Mouse (Mus musculus) small intestine, adult 2 months (tissue): Measurements from ENCODE around the gene Cd163l1.

Source experiments
- CTCF ChIP-seq: fragments of 200-500 bp; IDR thresholded peaks from 2 replicates; pipeline ENCODE4 v1.5.1; 2012; ENCODE audit warnings: low read depth, mild to moderate bottlenecking, control low read depth, inconsistent platforms, low read length, moderate library complexity, mixed read lengths; ENCODE audit not compliant: insufficient replicate concordance, insufficient read length; ENCODE audit errors: extremely low read depth
- POLR2A ChIP-seq: fragments of 200-500 bp; IDR thresholded peaks from 2 replicates; pipeline ENCODE4 v1.6.1; 2012; ENCODE audit warnings: low read depth, mild to moderate bottlenecking, control low read depth, inconsistent platforms, low read length, moderate library complexity

- no peak for TF ChIP-seq CTCF
- no peak for TF ChIP-seq POLR2A
Measured at GRCm38 (mm10) chr7:140213841-140214240, 4.2 kb upstream of the Cd163l1 start.
